Mouse (Mus musculus) heart, adult 2 months (tissue): ENCODE results near the gene Amacr.

ENCODE experiments used
- CTCF ChIP-seq: fragments of 200-600 bp; IDR thresholded peaks from 2 replicates; pipeline ENCODE4 v1.8.1; 2022; ENCODE audit warnings: antibody characterized with exemption, mild to moderate bottlenecking, moderate library complexity
- EP300 ChIP-seq: fragments of 200-500 bp; IDR thresholded peaks from 2 replicates; pipeline ENCODE4 v1.6.1; 2011; ENCODE audit warnings: low read depth, low read length, control low read depth; ENCODE audit not compliant: insufficient read depth
- POLR2A ChIP-seq: fragments of 200-500 bp; IDR thresholded peaks from 2 replicates; pipeline ENCODE4 v1.6.1; 2011; ENCODE audit warnings: mild to moderate bottlenecking, low read depth, low read length, control low read depth; ENCODE audit not compliant: insufficient read depth

- TF ChIP-seq CTCF (no peak), POLR2A (no peak), EP300 (no peak)
Observed at GRCm38 (mm10) chr15:10969439-10969838, 12.1 kb upstream of the Amacr start.
